ENCODE assay signal across 22 mouse cellular contexts in the genomic region with DNA sequence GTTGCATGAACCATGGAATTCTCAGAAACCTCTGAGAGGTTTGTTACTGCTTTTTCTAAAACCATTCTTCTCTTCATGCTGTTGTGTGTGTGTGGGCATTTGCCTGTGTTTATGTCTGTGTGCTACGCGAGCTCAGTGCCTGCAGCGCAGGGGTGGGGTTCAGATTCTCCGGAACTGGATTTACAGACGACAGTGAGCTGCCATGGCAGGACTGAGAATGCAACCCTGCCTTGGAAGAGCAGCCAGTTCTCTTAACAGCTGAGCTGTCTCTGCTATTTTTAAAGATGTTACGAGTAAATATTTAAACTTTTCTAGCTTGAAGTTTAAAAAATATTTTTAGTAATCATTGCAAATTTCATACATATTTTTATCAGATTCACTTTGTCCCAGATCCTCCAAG. TPM values are rescaled to one million over a fixed set of nuclear protein-coding genes. Genes with fewer than 3 reads are reported as not detected.
DNase-seq lines count a peak whose midpoint lies in the region; ATAC-seq and TF ChIP-seq lines count a peak whose summit lies in the region.
"Had no signal": no experiment of that assay in that cellular context is flagged by ENCODE, and none has a peak within 500 bp of the region (broad histone marks: within the 10 kb centered on the region; RNA-seq: fewer than 3 reads in every experiment).

No protein-coding gene starts in this region.

- H3K9ac ChIP-seq in intestine, embryonic 14.5 days (ENCODE audit: low read length), result no peak overlapping the region
- H3K9ac ChIP-seq in intestine, postnatal 0 days (ENCODE audit: low read depth, low read length), result no peak overlapping the region
- H3K9ac ChIP-seq in intestine, embryonic 15.5 days, result no peak overlapping the region
- H3K9ac ChIP-seq: embryonic facial prominence, embryonic 12.5 days; forebrain, embryonic 15.5 days; hindbrain, embryonic 12.5 days had no signal

- no peaks in the 10 kb centered on the region for H3K36me3 ChIP-seq in intestine, embryonic 14.5 days (ENCODE audit: control insufficient read depth, insufficient read depth, low read length)
- H3K36me3 ChIP-seq in intestine, postnatal 0 days (ENCODE audit: control insufficient read depth, insufficient read depth), result no peaks in the 10 kb centered on the region
- H3K36me3 ChIP-seq in intestine, embryonic 15.5 days, result no peaks in the 10 kb centered on the region
- H3K36me3 ChIP-seq: embryonic facial prominence, embryonic 12.5 days; forebrain, embryonic 15.5 days; heart, embryonic 10.5 days; hindbrain, embryonic 12.5 days had no signal

- ATAC-seq in intestine, embryonic 14.5 days (replicated peaks; ENCODE audit: low FRiP score, low TSS enrichment, low read depth), result no peak
- ATAC-seq in intestine, postnatal 0 days, result no peak
- 0 out of 2 replicates have a peak, but pooled peaks have one; percentile 39 for ATAC-seq in intestine, embryonic 15.5 days
- ATAC-seq: forebrain, embryonic 15.5 days; hindbrain, embryonic 16.5 days; Patski had no signal

- peak overlapping the region; percentile 52; the same call in 1 of the 2 replicates for H3K27ac ChIP-seq in intestine, embryonic 14.5 days (ENCODE audit: low read depth)
- no peak overlapping the region for H3K27ac ChIP-seq in intestine, postnatal 0 days (ENCODE audit: low read depth, low read length)
- peak overlapping the region; percentile 0; the same call in 1 of the 2 replicates for H3K27ac ChIP-seq in intestine, embryonic 15.5 days
- H3K27ac ChIP-seq: embryonic facial prominence, embryonic 12.5 days; forebrain, embryonic 15.5 days; heart, embryonic 10.5 days; hindbrain, embryonic 12.5 days had no signal

- H3K27me3 ChIP-seq in intestine, embryonic 14.5 days (replicated peaks; ENCODE audit: control insufficient read depth, insufficient read depth, low read length), result no peaks in the 10 kb centered on the region
- H3K27me3 ChIP-seq in intestine, postnatal 0 days (replicated peaks; ENCODE audit: control insufficient read depth, insufficient read depth, low read length), result no peaks in the 10 kb centered on the region
- no peaks in the 10 kb centered on the region for H3K27me3 ChIP-seq in intestine, embryonic 15.5 days (replicated peaks)
- H3K27me3 ChIP-seq: CH12.LX; embryonic facial prominence, embryonic 12.5 days; forebrain, embryonic 15.5 days; hindbrain, embryonic 12.5 days; Patski had no signal

- H3K4me2 ChIP-seq in intestine, embryonic 14.5 days (ENCODE audit: low read length), result no peak overlapping the region
- no peak overlapping the region for H3K4me2 ChIP-seq in intestine, postnatal 0 days (replicated peaks; ENCODE audit: low read depth)
- no peak overlapping the region for H3K4me2 ChIP-seq in intestine, embryonic 15.5 days (replicated peaks)
- H3K4me2 ChIP-seq: embryonic facial prominence, embryonic 12.5 days; forebrain, embryonic 15.5 days; hindbrain, embryonic 12.5 days had no signal

- no peak for TF ChIP-seq POLR2A in lung, adult 2 months (IDR thresholded peaks at IDR 0.05; ENCODE audit: borderline replicate concordance, extremely low read depth, low read depth, low read length)

- no peaks in the 10 kb centered on the region for H3K4me1 ChIP-seq in intestine, embryonic 14.5 days (replicated peaks; ENCODE audit: control insufficient read depth, insufficient read depth, low read length)
- H3K4me1 ChIP-seq in intestine, postnatal 0 days (replicated peaks; ENCODE audit: control insufficient read depth, insufficient read depth, low read length), result no peaks in the 10 kb centered on the region
- H3K4me1 ChIP-seq in lung, adult 2 months (ENCODE audit: control insufficient read depth, insufficient read depth, low read length), result no peaks in the 10 kb centered on the region
- H3K4me1 ChIP-seq in intestine, embryonic 15.5 days (replicated peaks), result no peaks in the 10 kb centered on the region
- H3K4me1 ChIP-seq: embryonic facial prominence, embryonic 12.5 days; forebrain, embryonic 15.5 days; heart, embryonic 10.5 days; hindbrain, embryonic 12.5 days had no signal

- H3K4me3 ChIP-seq in intestine, embryonic 14.5 days (ENCODE audit: low read depth, low read length), result no peak overlapping the region
- no peak overlapping the region for H3K4me3 ChIP-seq in intestine, postnatal 0 days (ENCODE audit: low read depth, low read length)
- no peak overlapping the region for H3K4me3 ChIP-seq in lung, adult 2 months (replicated peaks; ENCODE audit: extremely low read depth, low read depth, low read length)
- no peak overlapping the region for H3K4me3 ChIP-seq in intestine, embryonic 15.5 days (replicated peaks)
- H3K4me3 ChIP-seq: embryonic facial prominence, embryonic 12.5 days; forebrain, embryonic 15.5 days; heart, embryonic 10.5 days; hindbrain, embryonic 12.5 days had no signal

- no peak for TF ChIP-seq CTCF in intestine, postnatal 0 days (IDR thresholded peaks at IDR 0.05; ENCODE audit: low read depth)
- no peak for TF ChIP-seq CTCF in lung, adult 2 months (IDR thresholded peaks at IDR 0.05; ENCODE audit: insufficient read depth, low read length)

- DNase-seq in intestine, embryonic 14.5 days (ENCODE audit: low spot score), result no peak
- peak; percentile 8 for DNase-seq in lung, postnatal 10 days
- no peak for DNase-seq in lung, adult 2 months
- peak; percentile 23 for DNase-seq in R1 (ENCODE audit: low read depth, low spot score)
- DNase-seq in cerebellum, adult 8-10 months, result no peak
- DNase-seq: adrenal gland, adult 2 months; adrenal gland, postnatal 36 days; cerebellum, adult 11 months; cerebellum, adult 9-10 months; cerebellum, postnatal 25 days; gastrocnemius, postnatal 25 days; heart, postnatal 10 days; heart, postnatal 4 days had no signal

- H3K9me3 ChIP-seq in intestine, embryonic 14.5 days (ENCODE audit: control insufficient read depth, low read length), result no peaks in the 10 kb centered on the region
- no peaks in the 10 kb centered on the region for H3K9me3 ChIP-seq in intestine, postnatal 0 days (ENCODE audit: control insufficient read depth)
- H3K9me3 ChIP-seq in intestine, embryonic 15.5 days, result no peaks in the 10 kb centered on the region
- H3K9me3 ChIP-seq: embryonic facial prominence, embryonic 12.5 days; forebrain, embryonic 15.5 days; heart, embryonic 10.5 days; hindbrain, embryonic 12.5 days had no signal

- 48% methylated on average over 6 of the region's 6 CpGs for WGBS in intestine, embryonic 14.5 days
- 63% methylated on average over 6 of the region's 6 CpGs for WGBS in intestine, postnatal 0 days
- WGBS in lung, adult 2 months, result 62% methylated on average over 6 of the region's 6 CpGs
- WGBS in intestine, embryonic 15.5 days, result 47% methylated on average over 6 of the region's 6 CpGs

RNA-seq across cellular contexts. Expression of a gene that starts 24.1 kb away (rescaled TPM):
- 65.3 and 67.9 TPM in 2 replicates for polyA plus RNA-seq in intestine, embryonic 14.5 days (2014; fragmentation: Nextera tagmentation; extraction: Ambion mirVana)
- polyA plus RNA-seq in intestine, postnatal 0 days (2015; fragmentation: Nextera tagmentation; extraction: Ambion mirVana), result 65.9 and 72.4 TPM in 2 replicates
- 231 and 457 TPM in 2 replicates for polyA plus RNA-seq in lung, adult 2 months (2012; rRNA removed)
- polyA plus RNA-seq in intestine, embryonic 15.5 days (2015; fragmentation: Nextera tagmentation; extraction: Ambion mirVana), result 52.4 and 60.8 TPM in 2 replicates

Comparison
In these comparisons a context has a peak if more than half of its experiments do, and no peak if none do; other contexts are left out.
1. DNase-seq: peak in lung, postnatal 10 days (single experiment) and R1 (single experiment); none in intestine, embryonic 14.5 days (single experiment), lung, adult 2 months (single experiment) and cerebellum, adult 8-10 months (single experiment).